Mouse (Mus musculus) brain, embryonic 14.5 days (tissue): ENCODE results near the gene Olfr675. TPM values are rescaled to one million over a fixed set of nuclear protein-coding genes. Genes with fewer than 3 reads are reported as not detected.
"Not testable (repeated sequence)": the region's sequence is repeated elsewhere in the genome, so short reads cannot be mapped to it uniquely, and the experiment has no call there.

Source experiments
- DNase-seq: peaks from one replicate; pipeline ENCODE4 v3.0.0-alpha.2; 2011; ENCODE audit warnings: low read depth
- CTCF ChIP-seq: fragments of 200-500 bp; IDR thresholded peaks from 2 replicates; pipeline ENCODE4 v1.5.1; 2012; ENCODE audit warnings: inconsistent platforms, mild to moderate bottlenecking, moderate library complexity, borderline replicate concordance; ENCODE audit not compliant: insufficient read depth, insufficient read length; ENCODE audit errors: extremely low read depth
- POLR2A ChIP-seq: fragments of 200-500 bp; IDR thresholded peaks from 2 replicates; pipeline ENCODE4 v1.6.1; 2012; ENCODE audit warnings: mild to moderate bottlenecking, inconsistent platforms, borderline replicate concordance; ENCODE audit not compliant: poor library complexity, insufficient read depth, insufficient read length, severe bottlenecking; ENCODE audit errors: extremely low read depth
- polyA plus RNA-seq: library from polyadenylated mRNA; depleted of rRNA; stranded (reverse); fragments of >200 nt; gene quantifications from 2 replicates; pipeline ENCODE4 v1.2.3, GENCODE M21; 2012; rRNA removed

Olfr675 gene
- polyA plus RNA-seq = not detected in 2 replicates

DNA sequence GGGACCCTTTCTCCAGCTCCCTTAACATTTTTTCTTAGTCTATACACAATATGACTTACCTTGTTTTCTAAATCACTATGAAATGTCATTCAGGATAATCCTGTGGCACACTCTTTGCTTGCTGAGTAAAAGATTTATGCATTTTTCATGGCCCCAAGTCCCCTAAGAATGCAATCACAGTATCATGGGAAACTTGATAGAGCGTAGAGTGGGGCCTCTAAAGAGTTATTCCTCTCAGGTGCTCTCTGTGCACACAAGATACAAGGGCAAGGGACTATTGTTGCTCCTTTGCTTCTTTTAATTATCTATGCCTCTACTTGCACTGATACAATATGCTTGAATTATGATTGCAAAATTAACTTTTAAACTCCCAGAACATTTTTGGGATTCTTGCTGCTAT lies at the start of gene Olfr675:
Gene Olfr675 (minus strand): TSS at position 101 of the 400 bp plus-strand sequence.
- TF ChIP-seq CTCF (no peak), POLR2A (no peak)
- DNase-seq = no peak

DNA sequence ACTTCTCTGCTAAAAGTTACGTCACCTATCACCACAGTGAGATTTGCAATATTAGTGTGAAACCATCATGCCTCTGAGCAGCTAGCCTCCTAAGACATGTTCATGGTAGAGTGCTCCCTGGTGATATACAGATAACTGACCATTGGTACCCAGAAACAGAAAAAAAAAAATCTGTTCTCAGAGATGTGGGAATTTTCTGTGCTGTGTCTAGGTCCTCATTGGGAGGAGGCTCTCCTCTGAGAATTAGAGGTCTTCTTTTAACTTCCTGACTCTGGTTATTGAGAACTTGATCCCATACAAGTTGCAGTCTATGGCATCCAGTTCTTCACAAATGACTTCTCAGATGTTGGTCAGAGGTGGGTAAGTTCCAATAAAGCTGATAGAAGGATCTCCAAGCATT lies 35.9 kb upstream of the Olfr675 start, which contains the start of gene Olfr678:
Gene Olfr678 (plus strand): TSS at position 301 of the 400 bp plus-strand sequence.
- TF ChIP-seq CTCF = no peak
- TF ChIP-seq POLR2A = no peak
- DNase-seq = no peak

DNA sequence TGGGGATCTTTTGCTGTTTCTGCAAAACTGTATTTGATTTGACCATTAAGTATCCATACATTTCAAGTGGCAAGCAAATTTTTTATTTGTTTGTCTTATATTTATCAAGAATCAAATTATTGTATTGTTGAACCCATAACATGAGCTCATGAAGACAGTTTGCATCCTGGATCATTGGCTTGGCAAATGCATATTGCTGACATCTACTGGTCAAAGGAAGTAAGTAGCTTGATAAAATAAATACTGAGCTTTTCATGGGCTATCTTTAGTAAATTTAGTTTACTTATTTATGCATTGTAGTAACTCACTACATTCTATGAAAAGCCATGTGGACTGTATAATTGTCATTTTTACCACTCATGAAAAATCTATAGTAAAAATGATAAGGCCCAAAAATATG lies 30.7 kb upstream of the Olfr675 start:
- no peak for TF ChIP-seq CTCF
- no peak for TF ChIP-seq POLR2A

DNA sequence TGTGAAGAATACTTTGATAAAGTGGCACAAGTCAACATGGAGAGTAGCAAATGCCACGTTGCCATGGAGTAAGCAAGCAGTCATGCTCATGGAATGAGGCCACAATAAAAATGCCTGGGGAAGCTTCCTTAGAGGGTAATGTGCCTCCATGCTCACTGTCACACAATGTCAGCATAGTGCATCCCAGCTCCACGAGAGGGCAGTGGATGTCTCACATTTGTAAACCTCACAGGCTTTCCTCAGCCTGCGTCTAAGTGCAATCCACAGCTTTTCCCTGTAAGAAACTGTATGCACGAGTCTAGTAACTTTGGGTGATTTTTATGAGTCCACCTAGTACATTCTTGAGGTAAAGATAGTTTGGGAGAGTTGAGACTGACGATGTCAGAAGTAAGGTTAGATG lies 5.6 kb upstream of the Olfr675 start:
- DNase-seq = peak; percentile 4
- TF ChIP-seq CTCF = peak; percentile 16; the same call in 1 of the 2 replicates

More for the DNA sequence above, 30.7 kb upstream of the Olfr675 start:
- peak; percentile 16 for DNase-seq

DNA sequence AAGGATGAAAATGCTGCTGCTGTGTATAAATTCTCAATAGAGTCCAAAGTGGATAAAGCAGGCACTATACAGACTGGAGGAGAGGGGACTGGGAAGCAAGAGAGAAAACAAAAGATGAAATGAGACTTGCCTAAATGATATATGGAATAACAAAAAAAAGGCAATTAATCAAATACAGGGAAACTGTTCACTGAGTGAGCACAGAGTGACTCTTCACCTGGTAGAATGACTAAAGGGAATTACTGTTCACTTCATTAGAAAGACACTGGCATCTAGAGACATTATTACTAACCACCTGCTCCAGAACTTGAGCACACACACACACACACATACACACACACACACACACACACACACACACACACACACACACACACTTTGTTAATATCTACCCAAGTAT lies 4.1 kb upstream of the Olfr675 start, which contains the start of gene Olfr676:
Gene Olfr676 (plus strand): TSS at position 301 of the 400 bp plus-strand sequence.
- DNase-seq = no peak
- TF ChIP-seq POLR2A (no peak), CTCF (no peak)

DNA sequence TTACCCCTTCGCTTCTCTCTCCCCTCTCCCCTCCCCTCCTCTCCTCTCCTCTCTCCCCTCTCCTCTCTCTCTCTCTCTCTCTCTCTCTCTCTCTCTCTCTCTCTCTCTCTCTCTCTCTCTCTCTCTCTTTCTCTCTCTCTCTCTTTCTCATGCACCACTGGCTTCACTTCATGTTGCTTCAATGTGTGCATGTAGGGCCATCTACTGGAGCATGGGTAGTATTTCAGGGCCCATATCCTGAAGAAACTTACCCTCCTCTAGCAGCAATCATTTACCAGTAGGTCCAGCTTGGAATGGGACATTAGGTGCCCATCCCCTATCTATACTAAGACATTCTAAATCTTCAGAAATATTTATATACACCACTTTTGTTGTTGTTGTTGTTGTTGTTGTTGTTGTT lies 5.7 kb downstream of the Olfr675 start:
- TF ChIP-seq POLR2A (no peak), CTCF (peak; percentile 31; the same call in 1 of the 2 replicates)
- DNase-seq = peak; percentile 8

DNA sequence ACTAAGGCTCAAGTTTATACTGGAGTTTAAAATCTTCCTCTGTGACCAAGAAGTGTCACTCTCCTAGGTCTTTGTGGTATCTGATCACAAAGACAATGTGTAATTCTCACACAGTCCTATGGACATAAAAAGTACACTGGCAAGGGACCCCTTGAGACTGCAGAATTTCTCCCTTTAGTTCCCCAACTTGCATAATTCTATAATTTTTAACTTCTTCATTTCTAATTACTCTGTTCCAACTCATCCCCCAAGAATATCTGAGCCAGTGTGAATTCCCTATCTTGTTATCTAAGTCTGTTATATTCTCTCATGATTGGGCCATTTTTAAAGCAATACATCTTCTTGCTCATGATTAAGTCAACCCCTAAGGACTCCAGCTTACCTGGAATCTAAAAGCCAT lies 26.3 kb downstream of the Olfr675 start, which contains the start of gene Olfr672:
Gene Olfr672 (minus strand): TSS at position 101 of the 400 bp plus-strand sequence.
- no peak for TF ChIP-seq CTCF
- TF ChIP-seq POLR2A = no peak
- no peak for DNase-seq

DNA sequence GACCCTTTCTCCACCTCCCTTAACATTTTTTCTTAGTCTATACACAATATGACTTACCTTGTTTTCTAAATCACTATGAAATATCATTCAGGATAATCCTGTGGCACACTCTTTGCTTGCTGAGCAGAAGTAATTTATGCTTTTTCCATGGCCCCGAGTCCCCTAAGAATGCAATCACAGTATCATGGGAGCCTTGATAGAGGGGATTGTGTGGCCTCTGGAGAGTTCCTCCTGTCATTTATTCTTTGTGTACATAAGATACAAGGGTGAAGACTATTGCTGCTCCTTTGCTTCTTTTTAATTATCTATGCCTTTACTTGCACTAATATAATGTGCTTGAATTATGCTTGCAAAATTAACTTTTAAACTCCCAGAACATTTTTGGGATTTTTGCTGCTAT lies 49.2 kb downstream of the Olfr675 start, which contains the start of gene Olfr671:
Gene Olfr671 (minus strand): TSS at position 101 of the 400 bp plus-strand sequence.
- no peak for TF ChIP-seq CTCF
- no peak for TF ChIP-seq POLR2A
- DNase-seq = no peak

DNA sequence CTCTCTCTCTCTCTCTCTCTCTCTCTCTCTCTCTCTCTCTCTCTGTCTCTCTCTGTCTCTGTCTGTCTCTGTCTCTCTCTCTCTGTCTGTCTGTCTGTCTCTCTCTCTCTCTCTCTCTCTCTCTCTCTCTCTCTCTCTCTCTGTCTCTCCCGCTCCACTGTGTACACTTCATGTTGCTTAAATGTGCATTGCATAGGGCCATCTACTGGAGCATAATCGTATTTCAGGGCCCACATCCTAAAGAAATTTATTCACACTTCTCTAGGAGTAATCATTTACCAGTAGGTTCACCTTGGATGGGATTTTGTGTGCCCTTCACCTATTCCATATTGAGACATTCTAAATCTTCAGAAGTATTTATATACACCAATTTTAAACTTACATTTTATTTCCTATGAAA lies 55.8 kb downstream of the Olfr675 start:
- not testable (repeated sequence) for DNase-seq

Other genes starting within 250 kb of the Olfr675 start
- not detected in 2 replicates for gene Usp17lb, start 185.9 kb downstream of the Olfr675 start, polyA plus RNA-seq
- gene Usp17la, start 171.5 kb downstream of the Olfr675 start, polyA plus RNA-seq = not detected in 2 replicates
- gene Olfr665, start 150.4 kb downstream of the Olfr675 start, polyA plus RNA-seq = not detected in 2 replicates
- gene Olfr666, start 132.5 kb downstream of the Olfr675 start, polyA plus RNA-seq = not detected in 2 replicates
- gene Olfr667, start 107.0 kb downstream of the Olfr675 start, polyA plus RNA-seq = not detected in 2 replicates
- gene Olfr668, start 100.4 kb downstream of the Olfr675 start, polyA plus RNA-seq = not detected in 2 replicates
- not detected in 2 replicates for gene Olfr669, start 94.2 kb downstream of the Olfr675 start, polyA plus RNA-seq
- not detected in 2 replicates for gene Olfr670, start 65.8 kb downstream of the Olfr675 start, polyA plus RNA-seq
- gene Olfr671, start 49.3 kb downstream of the Olfr675 start, polyA plus RNA-seq = not detected in 2 replicates
- gene Olfr672, start 26.4 kb downstream of the Olfr675 start, polyA plus RNA-seq = not detected in 2 replicates
- gene Olfr676, start 4.2 kb upstream of the Olfr675 start, polyA plus RNA-seq = not detected in 2 replicates
- not detected in 2 replicates for gene Olfr677, start 22.9 kb upstream of the Olfr675 start, polyA plus RNA-seq
- not detected in 2 replicates for gene Olfr678, start 36.0 kb upstream of the Olfr675 start, polyA plus RNA-seq
- gene Olfr679, start 52.7 kb upstream of the Olfr675 start, polyA plus RNA-seq = not detected in 2 replicates
- not detected in 2 replicates for gene Olfr680-ps1, start 64.4 kb upstream of the Olfr675 start, polyA plus RNA-seq
- gene Olfr681, start 88.4 kb upstream of the Olfr675 start, polyA plus RNA-seq = not detected in 2 replicates
- gene Olfr683, start 118.6 kb upstream of the Olfr675 start, polyA plus RNA-seq = not detected in 2 replicates
- not detected in 2 replicates for gene Olfr684, start 135.2 kb upstream of the Olfr675 start, polyA plus RNA-seq
- gene Olfr685, start 157.6 kb upstream of the Olfr675 start, polyA plus RNA-seq = not detected in 2 replicates
- gene Olfr686, start 179.0 kb upstream of the Olfr675 start, polyA plus RNA-seq = not detected in 2 replicates